Mouse (Mus musculus) olfactory bulb, adult 2 months (tissue): Measurements from ENCODE around the gene Chmp1a.

Source experiments
- CTCF ChIP-seq: fragments of 200-500 bp; IDR thresholded peaks from 2 replicates; pipeline ENCODE4 v1.5.1; 2012; ENCODE audit warnings: low read depth, mild to moderate bottlenecking, low read length, moderate library complexity; ENCODE audit not compliant: insufficient read depth
- POLR2A ChIP-seq: fragments of 200-500 bp; IDR thresholded peaks from 2 replicates; pipeline ENCODE4 v1.6.1; 2012; ENCODE audit warnings: mild to moderate bottlenecking, low read depth, low read length, moderate library complexity; ENCODE audit not compliant: insufficient read depth

DNA sequence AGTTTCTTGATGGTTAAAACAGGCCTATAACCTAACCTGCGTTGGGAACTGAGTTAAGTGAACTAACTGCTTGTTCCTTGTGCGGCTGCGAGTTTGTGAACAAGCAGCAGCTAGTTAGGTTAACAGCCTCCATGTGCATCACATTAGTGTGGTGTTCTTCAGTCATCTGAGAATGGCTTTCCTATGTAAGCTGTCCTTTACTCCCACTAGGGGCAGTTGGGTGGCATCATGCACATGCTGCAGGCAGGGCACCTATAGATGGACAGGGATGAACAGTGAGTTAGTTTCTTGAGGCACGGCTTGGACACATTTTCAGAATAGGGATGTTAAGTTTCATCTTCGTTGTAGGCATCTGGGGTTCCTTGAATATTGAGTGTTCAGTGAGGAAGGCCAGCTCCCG, 42.6 kb upstream of the Chmp1a start:
- TF ChIP-seq CTCF (no peak), POLR2A (no peak)
